Mouse (Mus musculus) gastrocnemius, postnatal 10 days (tissue): Measurements from ENCODE around the gene Capzb. TPM values are rescaled to one million over a fixed set of nuclear protein-coding genes. Genes with fewer than 3 reads are reported as not detected.

ENCODE experiments used
- DNase-seq: peaks from one replicate; pipeline ENCODE4 v3.0.0; 2021; ENCODE audit warnings: mixed read lengths
- total RNA-seq, 2 experiments: library from RNA; stranded (reverse); gene quantifications; 2 replicates each; pipeline ENCODE4 v1.2.3; 2021

The Capzb gene
- total RNA-seq, 2 experiments from 2014 or later = 576 to 632 TPM

DNA sequence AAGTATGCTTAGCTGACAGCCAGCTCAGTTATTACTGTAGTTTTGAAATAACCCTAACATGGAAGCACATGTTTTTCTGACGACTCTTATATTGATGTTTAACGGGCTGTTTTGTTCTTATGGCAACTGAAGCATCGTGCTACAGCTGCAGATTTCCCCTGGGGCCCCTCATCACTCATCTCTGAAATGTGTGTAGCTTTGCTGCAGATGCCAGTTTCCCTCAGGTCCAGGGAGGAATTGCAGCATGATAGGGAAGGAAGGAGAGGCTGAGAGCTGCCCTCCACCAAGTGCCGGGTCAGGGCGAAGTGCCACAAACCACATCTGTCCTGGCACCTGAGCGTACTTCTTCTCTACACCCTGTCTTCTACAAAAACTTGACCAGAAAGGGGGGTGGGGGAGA, 47.6 kb downstream of the Capzb start:
- DNase-seq = no peak

GRCm38 (mm10) chr4:139241678-139242606, 49.2 kb downstream of the Capzb start:
- peak; percentile 39 for DNase-seq

DNA sequence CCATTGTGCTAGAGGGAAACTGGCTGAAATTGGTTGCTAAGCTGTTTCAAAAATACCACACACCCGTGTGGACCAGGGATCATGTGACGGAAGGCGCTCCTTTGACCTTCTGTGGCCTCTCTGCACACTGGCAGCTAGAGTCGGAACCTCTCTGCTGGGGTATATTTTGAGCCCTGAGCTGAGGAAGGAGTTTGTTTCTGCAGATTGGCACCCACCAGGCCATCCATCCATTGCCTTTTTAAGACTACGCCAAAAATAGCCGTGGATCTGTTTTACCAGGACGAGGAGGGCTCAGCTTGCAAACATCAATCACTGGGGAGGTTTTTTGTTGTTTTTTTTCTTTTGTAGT, 49.9 kb downstream of the Capzb start:
- DNase-seq = no peak

- DNase-seq = no peak
These were observed 51.5 kb downstream of the Capzb start for GRCm38 (mm10) chr4:139244176-139244575.

- no peak for DNase-seq
These were observed 52.1 kb downstream of the Capzb start for GRCm38 (mm10) chr4:139244766-139245165.

GRCm38 (mm10) chr4:139245534-139245933, 52.8 kb downstream of the Capzb start:
- no peak for DNase-seq

GRCm38 (mm10) chr4:139246130-139246877, 53.6 kb downstream of the Capzb start:
- no peak for DNase-seq

- DNase-seq = no peak
These were observed 55.3 kb downstream of the Capzb start for GRCm38 (mm10) chr4:139247966-139248365.

DNA sequence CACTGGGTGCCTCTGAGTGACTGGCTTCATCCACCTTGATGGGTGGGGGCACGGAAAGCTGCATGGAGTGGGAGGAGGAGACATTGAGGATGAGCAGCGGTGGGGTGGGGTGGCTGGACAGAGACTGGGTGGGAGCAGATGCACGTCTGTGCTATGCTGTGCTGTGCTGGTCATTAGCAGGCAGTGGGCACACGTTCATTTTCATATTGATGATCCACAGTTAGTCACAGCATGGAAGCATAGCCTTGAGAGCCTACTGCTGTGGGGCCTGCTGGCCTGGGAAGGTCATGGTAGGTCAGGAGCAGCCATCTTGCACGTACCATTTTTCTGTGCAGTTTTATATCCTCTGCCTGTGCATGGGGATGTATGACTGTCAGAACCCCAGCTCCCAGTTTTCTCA, 56.0 kb downstream of the Capzb start:
- no peak for DNase-seq

GRCm38 (mm10) chr4:139250043-139250442, 57.3 kb downstream of the Capzb start:
- DNase-seq = no peak

- no peak for DNase-seq
These were observed 58.2 kb downstream of the Capzb start for GRCm38 (mm10) chr4:139250886-139251285.

DNA sequence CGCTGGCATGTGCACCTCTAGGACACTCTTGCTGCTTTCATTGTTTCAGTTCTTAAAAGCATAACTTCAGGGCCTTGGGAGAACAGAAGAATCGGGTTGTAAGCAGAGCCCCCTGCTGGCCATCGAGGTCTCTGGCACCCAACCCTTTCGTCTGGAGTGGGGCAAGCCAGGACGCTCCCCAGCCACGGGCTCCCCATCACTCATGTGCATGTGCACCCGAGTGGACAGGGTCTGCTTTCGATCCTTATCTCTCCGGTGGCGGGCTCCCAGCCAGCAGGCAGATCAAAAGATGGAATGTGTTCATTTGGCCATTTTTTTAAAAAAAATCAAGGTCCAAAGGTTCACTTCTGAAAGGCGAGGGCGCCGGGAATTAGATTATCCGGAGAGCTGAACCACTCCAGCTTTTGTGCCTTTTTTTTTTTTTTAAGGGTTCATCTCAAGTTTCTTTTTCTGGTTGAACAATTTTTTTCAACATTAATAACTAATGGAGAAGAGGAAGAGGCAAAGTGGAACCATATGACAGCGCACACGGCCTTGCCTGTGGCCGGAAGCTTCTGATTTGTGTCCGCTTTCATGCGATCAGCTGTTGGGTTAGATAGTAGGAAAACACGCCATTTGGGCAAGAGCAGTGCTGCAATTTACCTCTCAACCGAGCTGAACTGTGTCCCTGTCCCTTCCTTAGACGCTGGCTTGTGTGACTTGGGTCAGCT, 59.5 kb downstream of the Capzb start:
- peak; percentile 80 for DNase-seq

- no peak for DNase-seq
These were observed 60.5 kb downstream of the Capzb start for GRCm38 (mm10) chr4:139253206-139253605.

DNA sequence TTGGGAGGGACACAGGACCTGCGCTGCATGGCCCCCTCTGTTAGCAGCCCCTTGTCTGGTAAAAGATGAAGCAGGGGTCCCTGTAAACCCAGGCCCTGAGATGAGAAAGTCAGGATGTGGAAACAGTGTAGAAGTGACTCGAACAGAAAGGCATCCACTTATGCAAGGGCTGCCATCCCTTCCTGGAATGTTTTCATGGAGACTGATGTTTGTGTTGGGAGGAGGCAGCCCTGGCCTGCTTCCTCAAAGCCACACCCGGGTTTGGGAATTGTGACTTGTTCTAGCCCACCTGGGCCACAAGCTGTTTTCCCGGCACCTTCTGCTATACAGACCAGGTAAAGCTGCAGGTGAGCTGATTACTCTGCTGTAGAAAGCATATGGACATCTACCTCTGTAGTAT, 63.4 kb downstream of the Capzb start:
- no peak for DNase-seq

GRCm38 (mm10) chr4:139256708-139257107, 64.0 kb downstream of the Capzb start:
- no peak for DNase-seq

DNA sequence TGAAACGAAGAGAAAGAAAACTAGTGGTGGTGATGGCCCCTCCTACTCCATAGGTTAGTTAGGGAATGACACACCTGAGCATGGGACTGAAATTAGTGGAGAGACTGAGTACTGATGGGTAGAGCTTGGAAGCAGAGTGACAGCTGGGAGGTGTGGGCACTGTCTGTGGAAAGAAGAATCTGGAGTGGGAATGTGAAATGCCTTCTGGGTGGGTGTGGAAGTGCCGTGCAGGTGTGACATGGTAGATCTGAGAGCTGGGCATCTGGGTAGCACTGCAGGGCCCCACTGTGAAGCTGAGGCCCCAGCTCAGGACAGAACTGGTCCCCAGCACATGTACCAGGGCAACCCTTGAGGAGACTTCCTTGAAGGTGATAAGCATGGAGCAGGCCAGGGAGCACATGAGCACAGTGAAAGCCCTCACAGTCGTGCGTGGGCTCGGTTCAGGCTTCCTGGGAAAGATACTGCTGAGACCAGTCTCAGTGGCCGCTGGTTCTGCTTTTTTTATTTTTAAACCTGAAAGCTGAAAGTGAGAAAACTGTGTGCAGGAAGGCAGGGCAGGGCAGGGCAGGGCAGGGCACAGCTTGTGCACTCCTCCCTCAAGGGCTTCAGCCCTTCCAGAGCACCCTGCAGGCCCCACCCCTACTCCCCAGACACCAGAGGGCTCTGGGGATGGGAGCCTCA, 66.1 kb downstream of the Capzb start:
- DNase-seq = no peak

DNA sequence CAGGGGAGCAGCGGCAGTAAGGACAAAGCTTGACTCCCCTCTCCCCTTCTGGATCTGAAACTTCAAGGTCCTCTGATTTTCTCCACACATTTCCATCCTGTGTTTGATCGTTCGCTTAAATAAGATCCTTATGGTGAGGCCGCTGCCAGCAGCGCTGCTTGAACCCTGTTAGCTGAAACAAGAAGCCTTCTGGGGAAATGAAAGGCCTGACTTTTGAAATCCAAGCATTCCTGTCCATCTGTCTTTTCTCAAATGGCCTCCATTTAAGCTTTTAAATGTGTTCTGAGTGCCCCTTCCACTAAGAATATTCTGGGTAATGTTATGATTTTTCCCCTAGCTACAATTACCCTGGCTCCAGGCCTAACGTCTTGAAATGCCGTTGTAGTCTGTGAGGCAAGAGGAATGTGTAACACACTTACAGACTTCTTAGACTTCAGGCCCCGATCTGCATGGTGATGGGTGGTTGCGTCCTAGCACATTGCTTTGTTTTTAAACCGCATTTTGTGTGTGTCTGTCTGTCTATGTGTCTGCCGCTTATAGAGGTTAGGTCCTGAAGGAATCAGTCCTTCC, 66.7 kb downstream of the Capzb start:
- no peak for DNase-seq

DNA sequence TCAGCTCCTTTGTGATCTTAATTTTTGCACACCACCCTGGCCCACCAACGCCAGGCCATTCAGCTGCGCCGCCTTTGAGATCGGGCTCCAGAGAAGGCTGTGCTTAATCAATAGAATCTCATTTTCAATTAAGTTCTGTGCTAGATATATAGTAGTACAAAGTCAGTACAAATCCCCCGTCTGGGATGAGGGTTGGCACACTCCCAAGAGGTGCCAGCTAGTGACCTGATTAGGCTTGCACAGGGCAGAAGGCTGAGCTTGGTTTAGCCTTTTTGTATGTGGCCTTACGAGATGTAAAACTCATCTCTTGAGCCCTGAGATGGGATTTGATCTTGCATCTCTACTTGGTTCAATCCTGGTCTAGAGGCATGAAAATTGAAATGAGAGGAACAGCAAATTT, 70.3 kb downstream of the Capzb start:
- DNase-seq = no peak

DNA sequence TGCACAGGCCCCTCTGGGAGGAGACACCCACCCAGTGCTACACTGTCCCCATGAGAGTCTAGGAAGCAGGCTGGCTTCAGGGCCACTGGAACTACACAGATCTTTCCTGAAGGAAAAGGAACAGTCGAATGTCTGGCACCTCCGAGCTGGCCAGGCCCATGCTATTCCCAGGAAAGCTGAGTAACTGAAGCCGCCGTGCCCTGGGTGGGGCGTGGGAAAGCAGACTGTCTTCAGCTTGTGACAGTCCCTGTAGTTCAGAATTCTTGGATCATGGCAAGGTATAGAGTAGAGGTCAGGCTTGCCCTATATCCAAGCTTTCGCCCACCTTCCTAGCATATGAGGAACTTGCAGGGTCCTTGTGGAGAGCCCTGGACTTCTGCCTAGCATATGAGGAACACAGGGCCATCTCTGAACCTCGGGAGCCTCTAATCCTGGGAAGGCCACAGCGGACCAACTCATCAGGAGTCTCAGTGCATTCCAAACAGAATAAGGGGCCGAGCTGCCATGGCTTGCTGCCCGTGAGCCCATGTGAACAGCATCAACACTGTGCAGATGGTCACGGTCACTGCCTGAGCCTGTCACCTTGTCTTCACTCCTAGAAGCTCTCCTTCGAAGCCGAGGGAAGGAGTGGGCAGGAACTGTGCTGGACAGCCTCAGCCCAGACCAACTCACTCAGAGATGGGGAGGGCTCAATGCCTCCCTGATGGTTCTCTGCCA, 73.2 kb downstream of the Capzb start:
- DNase-seq = no peak

DNA sequence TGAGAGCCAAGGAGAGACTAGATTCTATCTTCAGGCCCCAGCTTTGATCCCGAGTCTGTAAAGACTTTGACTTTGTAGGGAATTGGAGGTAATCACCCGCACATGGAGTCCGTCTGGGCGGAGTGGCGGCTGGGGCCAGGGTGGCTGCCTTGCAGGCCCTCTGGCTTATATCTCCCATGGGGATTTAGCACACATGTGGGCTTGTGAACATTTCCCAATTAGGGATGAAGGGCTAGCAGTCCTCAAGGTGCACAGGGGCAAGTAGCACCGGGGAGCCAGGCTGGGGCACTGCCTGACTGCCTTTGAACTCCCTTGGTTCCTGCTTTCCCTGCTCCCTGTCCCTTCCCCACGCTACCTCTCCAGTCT, 73.8 kb downstream of the Capzb start:
- DNase-seq = no peak

- no peak for DNase-seq
These were observed 74.6 kb downstream of the Capzb start for GRCm38 (mm10) chr4:139267335-139267734.
